In genomic region chr7:129937715-129938114, GRCm38 (mm10) we compare ENCODE assay signal across 19 mouse cellular contexts.
"Had no signal": no experiment of that assay in that cellular context is flagged by ENCODE, and none has a peak within 500 bp of the region (broad histone marks: within the 10 kb centered on the region; RNA-seq: fewer than 3 reads in every experiment).

No protein-coding gene starts in this region.

- H3K36me3 ChIP-seq: midbrain, embryonic 10.5 days; midbrain, embryonic 12.5 days; neural tube, embryonic 13.5 days; neural tube, embryonic 15.5 days had no signal

- H3K4me1 ChIP-seq: midbrain, embryonic 12.5 days; neural tube, embryonic 13.5 days; neural tube, embryonic 15.5 days had no signal

- H3K9ac ChIP-seq: lung, embryonic 14.5 days; midbrain, embryonic 12.5 days; neural tube, embryonic 13.5 days; neural tube, embryonic 15.5 days had no signal

- H3K4me3 ChIP-seq: midbrain, embryonic 10.5 days; midbrain, embryonic 12.5 days; myocyte; neural tube, embryonic 13.5 days; neural tube, embryonic 15.5 days had no signal

- H3K27ac ChIP-seq: midbrain, embryonic 10.5 days; midbrain, embryonic 12.5 days; neural tube, embryonic 13.5 days; neural tube, embryonic 15.5 days had no signal

- H3K4me2 ChIP-seq: lung, embryonic 14.5 days; midbrain, embryonic 12.5 days; neural tube, embryonic 13.5 days; neural tube, embryonic 15.5 days had no signal

- ATAC-seq: midbrain, embryonic 16.5 days had no signal

- H3K27me3 ChIP-seq: midbrain, embryonic 12.5 days; neural tube, embryonic 13.5 days; neural tube, embryonic 15.5 days had no signal

- H3K9me3 ChIP-seq: midbrain, embryonic 10.5 days; midbrain, embryonic 12.5 days; neural tube, embryonic 13.5 days; neural tube, embryonic 15.5 days had no signal

- DNase-seq: lung, adult 18-20 months; lung, embryonic 14.5 days; lung, postnatal 10 days; lung, postnatal 4 days; midbrain, embryonic 14.5 days; retina, postnatal 1 day; right cerebral cortex, adult 18-20 months; right cerebral cortex, postnatal 25 days; right cerebral cortex, postnatal 4 days; spleen, adult 18-20 months; thymus, adult 2 months; thymus, postnatal 25 days; thymus, postnatal 4 days had no signal
